Mouse (Mus musculus) left cerebral cortex, postnatal 14 days (tissue): ENCODE results near the gene Vac14. TPM values are rescaled to one million over a fixed set of nuclear protein-coding genes. Genes with fewer than 3 reads are reported as not detected.
A peak's percentile ranks its signal among the peaks of the same experiment; 100 is the strongest.

ENCODE experiments used
- DNase-seq, 2 experiments: peaks; one replicate each; pipeline ENCODE4 v3.0.0; 2021 to 2022; ENCODE audit warnings: low spot score in 2 of 2, mixed read lengths in 1 of 2
- intact Hi-C: fragments of 180-260 bp; cut with DNase I; formaldehyde crosslinking; loops from one replicate; pipeline ENCODE4 v1.15.1; 2025
- total RNA-seq, 2 experiments: library from RNA; stranded (reverse); gene quantifications; 2 replicates each; pipeline ENCODE4 v1.2.3; 2021

Vac14 gene
- total RNA-seq, 2 experiments from 2014 or later: 22.4 to 24.5 TPM

GRCm38 (mm10) chr8:110673168-110673567 is 54.8 kb downstream of the Vac14 start:
- intact Hi-C loops: no loop called here
- DNase-seq: no peak

- intact Hi-C loops: no loop called here
- DNase-seq: no peak
Observed at GRCm38 (mm10) chr8:110674589-110674988, 56.2 kb downstream of the Vac14 start.

DNA sequence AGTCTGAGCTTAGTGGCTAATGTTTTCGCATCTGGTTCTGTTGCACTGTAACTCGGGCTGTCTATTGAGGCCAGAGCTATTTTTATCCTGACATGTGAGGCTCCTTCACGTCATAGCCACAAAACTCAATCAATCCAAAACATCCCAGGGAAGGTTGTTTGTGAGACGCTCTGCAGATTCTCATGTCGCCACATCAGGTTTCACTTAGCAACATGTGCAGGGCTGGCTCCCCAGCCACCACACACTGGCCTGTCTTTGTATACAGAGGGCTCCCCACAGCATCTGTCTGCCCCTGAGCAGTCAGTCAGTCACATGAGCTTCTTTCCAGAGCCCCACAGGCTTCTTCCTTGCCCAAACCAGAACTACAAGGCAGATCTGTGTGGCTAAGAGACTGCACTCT is 58.3 kb downstream of the Vac14 start:
- intact Hi-C loops: no loop called here
- DNase-seq: no peak

DNA sequence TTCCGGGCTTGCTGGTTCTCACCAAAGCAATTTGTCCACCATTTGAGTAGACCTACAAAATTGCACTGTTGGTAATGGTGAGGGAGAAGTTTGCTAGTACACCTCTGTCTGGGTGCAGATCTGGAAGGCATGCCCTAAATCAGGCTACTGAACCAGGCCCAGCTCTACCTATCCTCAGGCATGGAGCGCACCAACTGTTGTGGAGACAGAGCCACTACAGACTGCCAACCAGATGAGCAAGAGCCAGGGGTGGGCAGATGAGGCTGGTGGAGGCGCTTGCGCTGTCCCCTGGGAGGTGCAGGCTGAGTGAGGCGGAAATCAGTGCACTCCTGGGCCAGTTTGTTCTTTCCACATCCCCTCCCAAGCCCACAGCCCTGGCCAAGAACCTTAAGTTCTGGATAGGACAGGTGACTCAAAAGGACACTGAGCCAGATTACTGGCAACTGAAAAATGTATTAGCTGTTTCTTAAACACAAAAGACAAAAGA is 58.8 kb downstream of the Vac14 start:
- DNase-seq: no peak
- intact Hi-C loops: no loop called here

- no peak for DNase-seq
- intact Hi-C loops: no loop called here
Observed at GRCm38 (mm10) chr8:110678989-110679388, 60.6 kb downstream of the Vac14 start.

GRCm38 (mm10) chr8:110687726-110688125 is 69.3 kb downstream of the Vac14 start:
- intact Hi-C loops: no loop called here

DNA sequence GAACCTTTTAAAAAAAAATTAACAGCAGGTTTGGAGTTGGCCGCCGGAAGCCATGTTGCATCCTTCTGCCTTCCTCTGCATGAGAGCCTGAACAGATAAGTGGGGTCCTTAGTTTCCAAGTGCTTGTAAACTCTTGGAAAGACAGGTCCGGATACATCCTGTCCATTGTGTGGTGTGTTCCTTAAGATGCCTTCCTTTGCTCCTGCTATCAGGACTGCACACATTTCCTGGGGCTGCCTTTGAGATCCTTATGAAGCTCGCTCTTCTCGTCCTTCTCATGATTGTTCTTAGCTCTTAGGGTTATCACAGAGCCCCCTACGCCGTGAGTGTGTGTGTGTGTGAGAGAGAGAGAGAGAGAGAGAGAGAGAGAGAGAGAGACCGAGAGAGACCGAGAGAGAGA is 71.6 kb downstream of the Vac14 start:
- no peak for DNase-seq
- intact Hi-C loops: no loop called here

More at GRCm38 (mm10) chr8:110687726-110688125, 69.3 kb downstream of the Vac14 start:
- DNase-seq: peak; percentile 63 to 71

DNA sequence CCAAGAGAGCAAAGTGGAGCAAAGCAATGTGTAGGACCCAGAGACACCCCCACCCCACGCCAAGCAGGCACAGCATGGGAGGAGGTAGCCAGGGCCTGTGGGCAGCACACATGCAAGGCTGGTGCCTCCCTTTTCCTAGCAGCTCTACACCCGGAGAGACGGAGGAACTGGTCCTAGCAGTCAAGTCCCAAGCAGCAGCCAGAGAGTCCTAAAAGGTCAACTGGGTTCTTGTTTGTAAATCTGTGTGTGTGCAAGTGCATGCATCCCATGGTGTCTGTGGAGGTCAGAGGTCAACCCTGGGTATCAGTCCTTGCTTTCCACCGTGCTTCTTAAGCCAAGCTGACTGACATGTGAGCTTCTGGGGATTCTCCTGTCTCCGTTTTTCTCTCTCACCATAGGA is 75.8 kb downstream of the Vac14 start:
- intact Hi-C loops: no loop called here
- DNase-seq: no peak

GRCm38 (mm10) chr8:110694826-110695225 is 76.4 kb downstream of the Vac14 start:
- no peak for DNase-seq
- intact Hi-C loops: no loop called here

DNA sequence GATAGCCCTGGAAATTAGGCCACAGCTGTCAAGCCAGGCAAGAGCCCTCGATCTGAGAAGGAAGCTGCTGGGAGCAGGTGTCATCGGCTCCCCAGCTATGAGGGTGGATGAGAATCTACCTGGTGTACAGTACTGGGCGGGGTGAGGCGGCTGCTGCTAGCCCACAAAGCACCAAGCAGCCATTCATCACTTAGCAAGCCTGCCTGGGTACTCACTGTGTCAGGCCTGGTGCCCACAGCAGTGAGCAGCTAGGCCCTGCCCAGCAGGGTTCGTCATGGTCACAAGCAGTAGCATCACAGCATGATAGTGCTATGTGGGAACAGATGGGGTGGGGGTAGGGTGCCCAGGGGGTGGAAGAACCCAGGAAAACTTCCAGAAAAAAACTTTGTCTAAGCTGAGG is 77.0 kb downstream of the Vac14 start:
- DNase-seq: peak in 1 of 2 experiments; percentile 58
- intact Hi-C loops: no loop called here

GRCm38 (mm10) chr8:110696051-110696450 is 77.7 kb downstream of the Vac14 start:
- intact Hi-C loops: no loop called here
- no peak for DNase-seq

GRCm38 (mm10) chr8:110697571-110697970 is 79.2 kb downstream of the Vac14 start:
- DNase-seq: peak; percentile 58 to 71
- intact Hi-C loops: no loop called here

- intact Hi-C loops: no loop called here
- DNase-seq: no peak
Observed at GRCm38 (mm10) chr8:110698098-110698497, 79.7 kb downstream of the Vac14 start.

DNA sequence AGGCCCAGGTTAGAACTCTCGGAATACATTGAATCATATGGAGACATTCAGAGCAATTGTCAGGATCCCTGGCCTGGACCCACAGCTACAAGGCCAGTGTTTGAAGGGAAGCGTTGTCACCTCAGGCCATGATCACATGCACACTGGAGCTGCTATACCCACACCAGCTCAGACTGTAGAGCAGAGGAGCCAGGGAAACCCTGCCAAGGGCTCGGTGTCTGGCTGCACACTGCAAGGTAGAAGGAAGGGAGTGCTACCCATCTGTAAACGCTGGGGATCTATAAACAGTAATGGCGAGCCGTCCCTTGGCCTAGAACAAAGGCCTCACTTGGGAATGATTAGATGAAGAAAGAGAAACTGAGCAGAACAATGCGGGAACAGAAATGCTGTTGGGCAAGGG is 81.1 kb downstream of the Vac14 start:
- intact Hi-C loops: no loop called here
- no peak for DNase-seq

- no peak for DNase-seq
- intact Hi-C loops: no loop called here
Observed at GRCm38 (mm10) chr8:110700561-110700960, 82.2 kb downstream of the Vac14 start.

GRCm38 (mm10) chr8:110702636-110703459 is 84.5 kb downstream of the Vac14 start:
- DNase-seq: no peak
- intact Hi-C loops: no loop called here

DNA sequence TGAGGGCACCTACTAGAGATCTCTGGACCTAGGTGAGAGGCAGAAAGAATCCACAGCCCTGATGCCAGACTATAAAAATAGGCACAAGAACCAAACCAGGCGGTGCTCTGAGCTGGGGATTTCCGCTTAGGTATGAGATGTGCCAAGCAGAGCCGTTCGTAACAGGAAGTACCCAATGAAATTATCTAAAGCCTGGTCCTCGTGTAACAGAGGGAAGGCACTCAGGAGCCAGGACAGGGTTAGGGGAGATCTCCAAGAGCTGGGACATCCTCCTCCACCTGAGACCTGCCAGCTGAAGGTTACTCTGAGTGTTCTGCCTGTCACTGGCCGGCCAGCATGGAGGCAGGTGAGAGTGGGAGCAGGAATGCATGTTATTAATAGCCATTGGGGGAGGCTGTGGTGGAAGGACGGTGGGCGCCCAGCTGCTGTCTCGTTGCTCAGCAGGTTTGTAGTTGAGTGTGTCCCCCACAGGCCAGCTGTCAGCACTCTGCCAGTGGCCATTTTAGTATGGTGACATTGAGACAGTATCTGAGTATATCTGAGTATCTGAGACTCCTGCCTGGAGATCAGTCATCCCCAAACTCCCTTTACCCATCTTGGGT is 85.2 kb downstream of the Vac14 start:
- intact Hi-C loops: no loop called here
- DNase-seq: no peak

DNA sequence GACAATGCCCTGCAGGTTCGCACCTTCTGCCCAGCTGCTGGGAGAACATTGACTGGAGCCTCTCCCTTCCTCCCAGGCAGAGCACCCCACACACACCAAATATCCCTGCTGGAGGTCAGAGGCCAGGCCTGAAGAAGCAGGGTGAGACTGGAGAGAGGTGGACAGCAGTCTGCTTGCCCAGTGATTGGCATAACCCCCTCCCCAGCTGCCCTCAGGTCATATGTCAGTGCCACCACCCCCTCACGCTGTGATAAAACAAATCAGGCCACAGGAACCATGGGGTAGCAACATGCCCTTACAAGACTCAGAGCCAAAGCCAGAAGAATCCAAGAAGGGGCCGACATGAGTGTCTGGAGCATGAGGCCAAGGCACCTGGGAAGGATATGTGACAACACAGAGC is 85.7 kb downstream of the Vac14 start:
- DNase-seq: no peak
- intact Hi-C loops: no loop called here

DNA sequence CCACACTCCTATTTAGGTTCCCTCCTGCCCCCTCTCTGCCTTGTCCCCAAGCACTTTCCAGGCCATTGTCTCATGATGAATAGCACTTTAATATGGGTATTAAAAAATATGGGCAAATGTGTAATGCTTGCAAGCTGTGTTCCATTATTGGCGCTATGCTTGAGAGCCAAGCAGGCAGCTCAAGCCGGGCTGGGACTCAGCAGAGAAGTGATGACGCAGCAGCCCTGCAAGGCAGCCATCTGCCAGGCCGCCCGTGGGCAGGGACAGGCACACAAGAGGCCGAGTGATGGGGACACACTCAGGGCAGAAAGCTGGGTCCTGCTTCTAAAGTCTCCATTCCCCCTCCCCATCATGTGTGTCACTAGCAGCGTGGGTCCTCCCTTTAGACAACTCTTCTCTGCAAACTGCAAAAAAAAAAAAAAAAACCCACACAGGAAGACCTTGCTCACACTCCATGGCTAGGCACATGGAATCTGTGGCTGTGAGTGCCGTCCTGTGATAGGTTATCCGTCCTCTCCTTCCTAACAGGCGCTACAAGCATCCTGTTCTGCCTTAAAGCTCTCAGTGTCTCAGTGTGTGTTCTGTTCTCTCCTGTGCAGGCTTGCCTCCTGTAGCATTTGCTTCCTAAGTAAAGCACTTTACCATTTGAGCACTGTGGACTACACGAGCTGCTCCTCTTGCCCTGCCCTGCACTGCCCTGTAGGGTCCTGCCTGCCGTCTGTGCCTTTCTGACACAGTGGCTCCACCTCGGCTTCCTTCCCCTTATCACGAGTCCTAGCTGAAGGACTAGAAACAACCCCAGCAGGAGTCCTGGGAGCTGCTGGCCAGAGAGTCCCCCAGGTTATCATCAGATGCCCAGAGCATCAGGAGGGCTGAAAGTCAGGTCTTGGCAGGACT is 87.3 kb downstream of the Vac14 start:
- intact Hi-C loops: no loop called here

DNA sequence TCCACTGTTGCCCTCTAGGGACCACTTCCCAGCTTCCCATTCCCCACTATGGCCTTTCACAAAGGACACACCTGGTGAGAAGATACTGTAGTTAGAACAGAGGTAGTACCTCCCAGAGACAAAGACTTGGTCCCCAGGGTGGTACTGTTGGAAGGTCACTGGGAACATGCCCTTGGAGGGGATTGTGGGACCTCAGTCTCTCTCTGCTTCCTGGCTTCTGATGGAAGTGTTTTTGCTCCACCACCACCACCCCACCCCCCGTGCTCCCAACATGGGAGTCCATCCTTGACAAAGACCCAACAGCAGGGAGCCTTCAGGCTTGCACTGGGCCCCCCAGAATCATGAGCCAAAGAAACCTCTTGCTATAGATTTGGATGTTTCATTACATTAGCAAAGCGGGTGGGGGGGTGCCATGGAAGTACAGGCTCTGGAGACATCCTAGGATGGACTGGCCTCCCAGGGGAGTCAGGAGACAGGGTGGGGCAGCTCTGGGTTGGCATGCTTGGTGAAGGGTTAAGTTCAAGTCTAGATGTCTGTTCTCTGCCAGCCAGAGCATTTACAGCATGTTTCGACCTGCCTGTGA is 88.0 kb downstream of the Vac14 start:
- intact Hi-C loops: no loop called here

More for the DNA sequence above, 87.3 kb downstream of the Vac14 start:
- peak in 1 of 2 experiments; percentile 57 for DNase-seq

More for the DNA sequence above, 88.0 kb downstream of the Vac14 start:
- no peak for DNase-seq
